Mouse (Mus musculus): Measurements from ENCODE around the gene Cd69.
A peak's percentile ranks its signal among the peaks of the same experiment; 100 is the strongest.

Cd69 gene

DNA sequence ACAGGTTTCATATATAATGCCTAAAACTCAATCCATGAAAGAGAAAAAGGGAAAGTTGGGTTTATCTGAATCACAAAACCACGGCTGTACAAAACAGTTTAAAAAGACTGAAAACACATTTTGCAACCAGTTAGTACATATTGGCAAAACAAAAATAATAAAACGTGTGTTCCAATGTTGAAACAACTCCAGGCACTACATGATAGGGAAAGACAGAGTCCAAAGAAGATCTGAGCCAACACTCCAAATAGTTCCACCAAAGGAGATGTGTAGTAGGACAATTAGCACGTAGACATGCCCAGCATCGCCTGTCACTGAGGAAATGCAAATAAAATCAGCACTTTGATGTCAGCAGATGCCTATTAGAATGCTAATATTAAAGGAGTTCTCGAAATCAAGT is 33.8 kb downstream of the Cd69 start:
- Histone ChIP-seq H3K9me3 (ENCODE audit: low read length) (no peaks in the 10 kb centered on the region), H3K4me1 (replicated peaks; ENCODE audit: low read depth, low read length) (peaks cover 15% of the 10 kb centered on the region), H3K4me3 (replicated peaks; ENCODE audit: low read length) (no peak overlapping the region), H3K27me3 (ENCODE audit: insufficient read depth, low read length) (no peaks in the 10 kb centered on the region), H3K36me3 (ENCODE audit: insufficient read depth, low read length) (no peaks in the 10 kb centered on the region)
- TF ChIP-seq POU5F1 (IDR thresholded peaks at IDR 0.05; ENCODE audit: borderline replicate concordance, low read length) (no peak), CTCF (conservative IDR thresholded peaks at IDR 0.05; ENCODE audit: low read length) (no peak), NANOG (IDR thresholded peaks at IDR 0.05; ENCODE audit: borderline replicate concordance, low read length) (no peak)

DNA sequence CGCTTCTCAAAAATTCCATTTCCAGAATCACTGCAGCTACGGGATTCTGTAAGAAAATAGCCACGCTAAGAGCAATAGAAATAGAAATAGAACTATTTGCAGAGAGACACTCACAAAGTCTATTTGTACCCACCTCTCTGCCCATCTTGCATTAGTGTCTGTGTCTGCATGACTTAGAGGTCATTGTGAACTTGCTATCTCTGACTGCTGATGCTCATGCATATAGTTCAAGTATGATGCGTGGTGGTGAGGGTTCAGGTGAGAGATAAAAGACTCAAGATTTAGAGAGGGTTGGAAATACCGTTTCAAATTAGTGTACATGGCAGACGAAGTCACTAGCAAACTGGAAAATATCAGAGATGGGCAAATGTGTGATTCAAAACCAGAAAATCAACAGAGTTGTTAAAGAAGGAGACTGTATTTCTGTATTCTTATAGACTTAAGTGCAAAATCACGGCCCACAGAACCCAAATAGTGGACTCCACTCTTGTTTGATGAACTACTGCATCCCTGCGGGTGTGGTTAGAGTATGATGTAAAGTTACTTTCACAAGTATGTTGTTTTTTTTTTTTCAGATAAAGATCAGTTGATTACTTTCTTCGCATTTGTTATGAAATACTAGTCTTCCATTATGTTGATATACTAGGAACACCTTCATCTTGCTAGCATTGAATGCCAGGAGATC is 35.5 kb downstream of the Cd69 start:
- H3K4me1 ChIP-seq (replicated peaks; ENCODE audit: low read depth, low read length), result peaks cover 29% of the 10 kb centered on the region
- H3K36me3 ChIP-seq (ENCODE audit: insufficient read depth, low read length), result no peaks in the 10 kb centered on the region
- no peak overlapping the region for H3K4me3 ChIP-seq (replicated peaks; ENCODE audit: low read length)
- no peaks in the 10 kb centered on the region for H3K9me3 ChIP-seq (ENCODE audit: low read length)
- H3K27me3 ChIP-seq (ENCODE audit: insufficient read depth, low read length), result no peaks in the 10 kb centered on the region
- no peak for TF ChIP-seq POU5F1 (IDR thresholded peaks at IDR 0.05; ENCODE audit: borderline replicate concordance, low read length)
- no peak for TF ChIP-seq CTCF (conservative IDR thresholded peaks at IDR 0.05; ENCODE audit: low read length)
- no peak for TF ChIP-seq NANOG (IDR thresholded peaks at IDR 0.05; ENCODE audit: borderline replicate concordance, low read length)

DNA sequence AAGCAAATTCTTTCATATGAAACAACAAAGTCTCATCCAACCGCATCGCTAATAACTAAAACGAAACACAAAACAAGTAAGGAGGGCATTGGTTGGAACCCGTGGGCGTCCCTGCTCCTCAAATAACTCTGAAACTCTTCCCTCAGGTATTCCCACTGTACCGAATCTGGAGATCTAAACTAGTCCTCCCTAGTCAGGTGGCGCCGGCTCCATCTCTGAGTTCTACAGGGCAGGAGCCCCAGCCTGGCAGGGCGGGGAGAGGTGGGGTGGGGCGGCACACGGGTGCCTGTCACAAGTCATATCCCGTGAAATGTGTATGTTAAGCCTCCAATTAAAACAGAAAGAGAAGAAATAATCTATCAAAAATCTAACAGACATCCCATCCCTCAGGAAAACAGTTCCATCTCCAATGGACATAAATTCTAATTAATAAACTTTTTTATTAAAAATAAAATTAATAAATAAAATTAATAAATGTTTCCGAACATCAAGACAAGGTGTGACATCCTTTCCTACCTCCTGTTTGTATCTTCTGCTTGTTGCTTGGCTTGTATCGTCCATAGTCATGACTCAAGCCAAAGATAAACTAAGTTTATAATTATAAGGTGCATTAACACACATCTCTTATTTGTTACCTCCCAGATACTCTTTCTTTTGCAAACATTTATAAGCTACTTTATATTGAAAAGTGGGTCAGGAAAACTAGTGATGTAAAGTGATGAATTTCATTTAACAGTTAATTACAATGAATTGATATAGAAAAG is 36.8 kb downstream of the Cd69 start:
- no peaks in the 10 kb centered on the region for H3K36me3 ChIP-seq (ENCODE audit: insufficient read depth, low read length)
- H3K4me1 ChIP-seq (replicated peaks; ENCODE audit: low read depth, low read length), result peaks cover 39% of the 10 kb centered on the region
- H3K27me3 ChIP-seq (ENCODE audit: insufficient read depth, low read length), result no peaks in the 10 kb centered on the region
- peak overlapping the region; percentile 51 for H3K4me3 ChIP-seq (replicated peaks; ENCODE audit: low read length)
- no peak for TF ChIP-seq CTCF (conservative IDR thresholded peaks at IDR 0.05; ENCODE audit: low read length)
- no peaks in the 10 kb centered on the region for H3K9me3 ChIP-seq (ENCODE audit: low read length)

DNA sequence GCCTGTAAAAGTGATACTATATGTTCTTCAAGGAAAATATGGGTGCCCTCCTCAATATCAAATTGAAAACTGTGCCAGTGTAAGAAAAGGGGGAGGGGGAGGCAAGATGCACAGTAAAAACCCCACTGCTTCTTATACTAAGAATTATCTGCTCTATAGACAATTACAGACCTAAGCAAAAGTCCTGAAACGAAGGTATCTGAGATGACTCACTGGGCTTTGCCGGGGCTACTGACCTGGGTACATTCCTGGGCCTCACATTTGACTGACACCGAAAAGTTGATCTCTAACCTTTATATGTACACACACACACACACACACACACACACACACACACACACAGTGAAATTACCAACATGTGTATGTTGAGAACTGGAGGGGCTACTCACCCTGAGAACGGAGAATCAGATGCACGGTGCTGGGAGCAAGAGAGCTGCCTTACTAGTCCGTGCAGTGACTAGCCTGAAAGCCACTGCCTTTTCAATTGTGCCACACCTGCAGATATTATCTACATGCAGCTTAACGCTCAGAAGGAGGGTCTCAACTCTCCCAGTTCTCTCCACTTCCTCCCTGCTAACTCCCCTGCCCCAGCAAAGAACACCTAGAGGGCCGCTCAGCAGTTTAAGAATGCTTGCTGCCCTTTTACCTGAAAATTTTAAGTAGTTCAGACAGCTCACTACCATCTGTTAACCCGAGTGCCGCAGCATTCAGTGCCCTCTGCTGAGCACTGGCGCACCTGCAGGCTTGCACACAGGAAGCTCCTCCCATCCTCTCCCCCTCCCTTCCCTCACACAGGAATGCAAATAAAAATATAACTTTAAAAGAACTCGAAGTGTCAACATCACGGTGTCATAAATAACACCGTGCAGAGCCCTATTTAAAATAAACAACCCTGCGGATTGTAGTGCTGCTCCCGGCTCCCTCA is 37.6 kb downstream of the Cd69 start:
- TF ChIP-seq CTCF (conservative IDR thresholded peaks at IDR 0.05; ENCODE audit: low read length) (peak; percentile 38), POU5F1 (IDR thresholded peaks at IDR 0.05; ENCODE audit: borderline replicate concordance, low read length) (no peak)
- H3K27me3 ChIP-seq (ENCODE audit: insufficient read depth, low read length), result no peaks in the 10 kb centered on the region
- H3K4me1 ChIP-seq (replicated peaks; ENCODE audit: low read depth, low read length), result peaks cover 46% of the 10 kb centered on the region
- no peaks in the 10 kb centered on the region for H3K9me3 ChIP-seq (ENCODE audit: low read length)
- H3K4me3 ChIP-seq (replicated peaks; ENCODE audit: low read length), result peak overlapping the region; percentile 51
- H3K36me3 ChIP-seq (ENCODE audit: insufficient read depth, low read length), result no peaks in the 10 kb centered on the region

DNA sequence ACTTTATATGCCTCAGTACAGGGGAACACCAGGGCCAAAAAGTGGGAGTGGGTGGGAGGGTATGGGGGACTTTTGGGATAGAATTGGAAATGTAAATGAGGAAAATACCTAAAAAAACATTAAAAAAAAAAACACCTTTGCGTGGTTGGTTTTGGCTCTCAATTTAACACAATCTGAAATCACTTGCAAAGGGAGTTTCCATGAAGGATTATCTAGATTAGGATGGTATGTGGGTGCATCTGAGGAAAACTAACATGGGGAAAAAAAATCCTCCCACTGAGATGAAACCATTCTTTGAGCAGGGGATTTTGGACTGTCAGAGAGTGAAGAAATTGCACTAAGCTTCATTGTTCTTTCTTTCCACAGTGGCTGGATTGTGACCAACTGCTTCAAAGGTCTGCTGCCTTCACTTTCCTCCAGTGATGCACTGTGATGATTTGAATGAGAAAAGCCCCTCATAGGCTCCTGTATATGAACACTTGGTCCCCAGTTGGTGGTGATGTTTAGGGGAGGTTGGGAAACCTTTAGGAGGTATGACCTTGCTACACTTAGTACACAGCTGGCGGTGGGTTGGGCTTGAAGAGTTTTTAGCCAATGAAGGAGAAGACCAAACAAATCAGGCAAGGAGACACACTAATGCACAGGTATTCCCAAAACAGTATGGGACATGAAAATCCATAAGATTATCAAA is 38.4 kb downstream of the Cd69 start:
- Histone ChIP-seq H3K27me3 (ENCODE audit: insufficient read depth, low read length) (no peaks in the 10 kb centered on the region), H3K9me3 (ENCODE audit: low read length) (no peaks in the 10 kb centered on the region), H3K4me1 (replicated peaks; ENCODE audit: low read depth, low read length) (peaks cover 47% of the 10 kb centered on the region), H3K4me3 (replicated peaks; ENCODE audit: low read length) (no peak overlapping the region), H3K36me3 (ENCODE audit: insufficient read depth, low read length) (no peaks in the 10 kb centered on the region)
- TF ChIP-seq CTCF (conservative IDR thresholded peaks at IDR 0.05; ENCODE audit: low read length) (no peak), NANOG (IDR thresholded peaks at IDR 0.05; ENCODE audit: borderline replicate concordance, low read length) (0 out of 2 replicates have a peak, but pooled peaks have one; percentile 32), POU5F1 (IDR thresholded peaks at IDR 0.05; ENCODE audit: borderline replicate concordance, low read length) (no peak)

DNA sequence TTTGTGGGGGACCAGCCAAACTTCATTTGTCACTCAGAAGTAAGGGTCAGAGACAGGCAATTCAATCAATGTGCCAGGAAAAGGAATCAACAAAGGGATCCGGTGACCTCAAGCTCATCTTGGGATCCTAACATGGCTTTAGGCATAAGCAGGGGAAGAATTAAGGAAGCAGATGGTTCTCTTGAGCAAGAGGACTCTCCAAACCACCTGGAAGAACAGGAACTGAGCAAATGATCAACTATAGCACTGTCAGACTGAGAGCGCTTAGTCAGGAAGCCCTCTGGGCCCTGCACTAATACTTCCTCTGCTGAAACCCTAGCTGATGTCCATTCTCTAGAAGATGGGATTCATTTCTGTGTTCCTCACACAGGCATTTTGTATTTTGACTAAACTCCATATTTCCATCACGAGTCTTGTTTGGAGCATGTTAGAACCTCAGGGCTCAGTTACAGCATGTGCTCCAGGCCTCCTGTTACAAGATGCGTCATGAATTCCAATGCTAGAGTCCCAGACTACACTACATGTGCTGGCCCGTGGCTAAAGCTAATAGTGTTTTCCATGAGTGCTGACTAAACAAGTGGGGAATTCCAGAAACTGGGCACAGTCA is 39.3 kb downstream of the Cd69 start:
- Histone ChIP-seq H3K27me3 (ENCODE audit: insufficient read depth, low read length) (no peaks in the 10 kb centered on the region), H3K9me3 (ENCODE audit: low read length) (no peaks in the 10 kb centered on the region), H3K4me3 (replicated peaks; ENCODE audit: low read length) (no peak overlapping the region), H3K36me3 (ENCODE audit: insufficient read depth, low read length) (no peaks in the 10 kb centered on the region), H3K4me1 (replicated peaks; ENCODE audit: low read depth, low read length) (peaks cover 47% of the 10 kb centered on the region)
- TF ChIP-seq POU5F1 (IDR thresholded peaks at IDR 0.05; ENCODE audit: borderline replicate concordance, low read length), result no peak
- no peak for TF ChIP-seq NANOG (IDR thresholded peaks at IDR 0.05; ENCODE audit: borderline replicate concordance, low read length)
- TF ChIP-seq CTCF (conservative IDR thresholded peaks at IDR 0.05; ENCODE audit: low read length), result no peak

DNA sequence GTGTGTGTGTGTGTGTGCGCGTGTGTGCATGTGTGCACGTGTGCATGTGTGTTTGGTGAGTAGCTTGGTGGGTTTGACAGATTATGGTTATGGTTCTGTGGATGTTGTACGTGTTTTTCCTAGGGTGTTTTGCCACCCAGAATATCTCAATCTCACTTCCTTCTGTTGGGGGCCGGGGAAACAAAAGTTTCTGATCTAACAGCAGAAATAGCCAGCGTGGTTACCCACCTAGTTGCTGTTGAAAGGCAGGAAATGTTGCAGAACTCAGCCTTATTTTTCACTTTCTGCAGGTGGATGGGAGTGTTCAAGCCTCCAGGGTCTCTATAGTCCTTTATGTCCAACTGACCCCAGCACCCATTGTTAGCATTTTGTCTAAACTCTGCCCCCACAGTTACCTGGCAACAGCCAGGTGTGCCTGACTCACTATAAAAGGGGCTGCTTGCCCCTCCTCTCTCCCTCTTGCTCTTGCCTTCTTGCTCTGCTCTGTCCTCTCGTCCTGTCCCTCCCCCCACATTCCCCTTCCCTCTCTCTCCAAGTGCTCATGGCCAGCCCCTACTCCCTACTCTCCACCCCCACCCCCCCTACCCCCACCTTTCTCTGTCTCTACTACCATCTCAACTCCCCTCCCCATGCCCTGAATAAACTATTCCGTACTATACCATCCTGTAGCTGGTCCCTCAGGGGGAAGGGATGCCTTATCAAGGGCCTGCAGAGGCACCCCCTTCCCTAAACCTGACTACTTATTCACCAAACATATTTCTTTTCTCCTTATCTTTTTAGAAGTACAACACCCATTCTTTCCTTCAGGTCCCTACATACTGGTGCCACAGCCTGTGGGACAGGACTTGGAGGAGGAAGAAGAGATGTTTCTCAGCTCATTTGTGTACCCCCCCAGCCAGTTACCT is 40.5 kb downstream of the Cd69 start:
- Histone ChIP-seq H3K4me3 (replicated peaks; ENCODE audit: low read length) (no peak overlapping the region), H3K9me3 (ENCODE audit: low read length) (no peaks in the 10 kb centered on the region), H3K36me3 (ENCODE audit: insufficient read depth, low read length) (no peaks in the 10 kb centered on the region), H3K4me1 (replicated peaks; ENCODE audit: low read depth, low read length) (peaks cover 47% of the 10 kb centered on the region), H3K27me3 (ENCODE audit: insufficient read depth, low read length) (no peaks in the 10 kb centered on the region)
- TF ChIP-seq CTCF (conservative IDR thresholded peaks at IDR 0.05; ENCODE audit: low read length) (no peak), NANOG (IDR thresholded peaks at IDR 0.05; ENCODE audit: borderline replicate concordance, low read length) (no peak)

All from E14TG2a.4 (cell line).